Mouse (Mus musculus) fibroblast of lung, adult 2 months (primary cell): ENCODE measurements around the gene Tbc1d23.
"Not testable (repeated sequence)": the region's sequence is repeated elsewhere in the genome, so short reads cannot be mapped to it uniquely, and the experiment has no call there.

Experiments used
- DNase-seq: peaks from one replicate; pipeline ENCODE4 v3.0.0-alpha.2; 2011; ENCODE audit warnings: low read depth

The Tbc1d23 gene

GRCm38 (mm10) chr16:57215957-57216356 is 15.3 kb downstream of the Tbc1d23 start:
- DNase-seq, result no peak

- DNase-seq, result no peak
Observed at GRCm38 (mm10) chr16:57211037-57211436, 20.3 kb downstream of the Tbc1d23 start.

- no peak for DNase-seq
Observed at GRCm38 (mm10) chr16:57208342-57208741, 23.0 kb downstream of the Tbc1d23 start.

- no peak for DNase-seq
Observed at GRCm38 (mm10) chr16:57197281-57197680, 34.0 kb downstream of the Tbc1d23 start.

GRCm38 (mm10) chr16:57196590-57196989 is 34.7 kb downstream of the Tbc1d23 start:
- no peak for DNase-seq

GRCm38 (mm10) chr16:57191214-57191613 is 40.1 kb downstream of the Tbc1d23 start:
- no peak for DNase-seq

- DNase-seq, result no peak
Observed at GRCm38 (mm10) chr16:57190390-57190789, 40.9 kb downstream of the Tbc1d23 start.

GRCm38 (mm10) chr16:57189493-57189892 is 41.8 kb downstream of the Tbc1d23 start:
- DNase-seq, result peak; percentile 26

- no peak for DNase-seq
Observed at GRCm38 (mm10) chr16:57186618-57187017, 44.7 kb downstream of the Tbc1d23 start.

GRCm38 (mm10) chr16:57182037-57182436 is 49.3 kb downstream of the Tbc1d23 start:
- no peak for DNase-seq

- no peak for DNase-seq
Observed at GRCm38 (mm10) chr16:57181180-57181579, 50.1 kb downstream of the Tbc1d23 start.

- no peak for DNase-seq
Observed at GRCm38 (mm10) chr16:57177664-57178063, 53.6 kb downstream of the Tbc1d23 start.

- DNase-seq, result no peak
Observed at GRCm38 (mm10) chr16:57177254-57177653, 54.0 kb downstream of the Tbc1d23 start.

- DNase-seq, result no peak
Observed at GRCm38 (mm10) chr16:57176276-57176675, 55.0 kb downstream of the Tbc1d23 start.

GRCm38 (mm10) chr16:57175751-57176150 is 55.6 kb downstream of the Tbc1d23 start:
- no peak for DNase-seq

GRCm38 (mm10) chr16:57174480-57174879 is 56.8 kb downstream of the Tbc1d23 start:
- not testable (repeated sequence) for DNase-seq

- no peak for DNase-seq
Observed at GRCm38 (mm10) chr16:57171570-57171969, 59.7 kb downstream of the Tbc1d23 start.

- no peak for DNase-seq
Observed at GRCm38 (mm10) chr16:57171161-57171560, 60.1 kb downstream of the Tbc1d23 start.

- DNase-seq, result no peak
Observed at GRCm38 (mm10) chr16:57168236-57168635, 63.1 kb downstream of the Tbc1d23 start.

- no peak for DNase-seq
Observed at GRCm38 (mm10) chr16:57167514-57167912, 63.8 kb downstream of the Tbc1d23 start.

GRCm38 (mm10) chr16:57166611-57167513 is 64.4 kb downstream of the Tbc1d23 start, which contains the start of gene Nit2:
Gene Nit2, minus strand, starts transcription at chr16:57167341.
- peak; percentile 74 for DNase-seq

- no peak for DNase-seq
Observed at GRCm38 (mm10) chr16:57166086-57166485, 65.2 kb downstream of the Tbc1d23 start.

- no peak for DNase-seq
Observed at GRCm38 (mm10) chr16:57165157-57165556, 66.1 kb downstream of the Tbc1d23 start.

GRCm38 (mm10) chr16:57163694-57164093 is 67.6 kb downstream of the Tbc1d23 start:
- no peak for DNase-seq
